Mouse (Mus musculus) retina, adult 2 months (tissue): Measurements from ENCODE around the gene Pde2a.
A peak's percentile ranks its signal among the peaks of the same experiment; 100 is the strongest.

Experiments
- DNase-seq: peaks from one replicate; pipeline ENCODE4 v3.0.0-alpha.2; 2012; ENCODE audit warnings: low read depth, low spot score

Pde2a gene

GRCm38 (mm10) chr7:101421529-101421928, at the start of gene Pde2a:
Gene Pde2a (plus strand): TSS chr7:101421691.
- DNase-seq: no peak

- DNase-seq: no peak
Measured at GRCm38 (mm10) chr7:101373082-101373481, 48.4 kb upstream of the Pde2a start.

GRCm38 (mm10) chr7:101374155-101374554, 47.3 kb upstream of the Pde2a start:
- peak; percentile 60 for DNase-seq

- DNase-seq: no peak
Measured at GRCm38 (mm10) chr7:101376701-101377340, 44.7 kb upstream of the Pde2a start.

- peak; percentile 59 for DNase-seq
Measured at GRCm38 (mm10) chr7:101377741-101378262, 43.7 kb upstream of the Pde2a start.

DNA sequence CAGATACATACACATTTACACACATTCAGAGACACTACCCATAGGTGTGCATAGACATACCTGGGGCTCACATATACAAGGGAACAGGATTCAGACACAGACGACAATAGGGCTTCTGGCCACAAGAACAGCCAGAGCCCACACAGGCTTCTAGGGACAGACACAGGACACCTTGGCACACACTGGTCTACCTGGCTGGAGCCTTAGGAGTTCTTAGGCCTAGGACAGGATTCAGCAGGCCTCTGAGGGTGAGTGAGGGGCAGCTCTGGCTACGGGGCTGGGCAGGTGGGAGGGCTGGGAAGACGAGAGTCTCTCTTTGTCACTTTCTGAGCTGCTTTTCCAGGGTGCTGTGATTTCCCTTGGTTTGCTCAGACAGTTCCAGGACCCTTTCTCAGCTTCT, 43.2 kb upstream of the Pde2a start:
- DNase-seq: no peak

DNA sequence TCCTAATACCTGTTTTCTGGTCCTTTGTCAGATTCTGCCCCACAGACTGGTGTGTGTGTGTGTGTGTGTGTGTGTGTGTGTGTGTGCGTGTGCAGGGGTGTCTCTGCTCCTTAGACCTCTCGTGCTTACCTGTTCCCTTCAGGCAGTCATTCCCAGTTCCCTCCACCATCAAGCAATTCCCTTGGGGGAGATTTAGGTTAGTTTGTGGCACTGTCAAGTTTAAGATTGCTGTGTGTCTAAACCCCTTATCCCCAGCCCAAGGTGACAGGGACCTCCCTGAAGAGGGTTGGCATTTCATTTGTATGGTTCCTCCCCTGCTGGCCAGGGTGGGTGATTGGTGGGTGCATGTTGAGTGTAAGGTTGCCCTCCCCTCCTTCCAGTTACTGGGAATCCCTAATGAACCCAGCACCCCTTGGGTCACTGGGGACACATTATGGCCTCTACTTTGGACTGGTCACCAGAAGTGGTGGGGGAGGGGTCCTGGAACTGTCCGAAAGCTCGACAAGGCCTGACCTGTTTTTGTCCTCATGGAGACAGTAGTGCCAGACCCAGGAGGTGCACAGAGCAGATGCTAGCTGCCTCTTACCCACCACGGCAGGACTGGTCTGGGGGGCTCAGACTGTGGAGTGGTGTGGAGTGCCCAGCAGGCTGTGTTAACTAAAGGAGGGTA, 42.6 kb upstream of the Pde2a start:
- DNase-seq: no peak

DNA sequence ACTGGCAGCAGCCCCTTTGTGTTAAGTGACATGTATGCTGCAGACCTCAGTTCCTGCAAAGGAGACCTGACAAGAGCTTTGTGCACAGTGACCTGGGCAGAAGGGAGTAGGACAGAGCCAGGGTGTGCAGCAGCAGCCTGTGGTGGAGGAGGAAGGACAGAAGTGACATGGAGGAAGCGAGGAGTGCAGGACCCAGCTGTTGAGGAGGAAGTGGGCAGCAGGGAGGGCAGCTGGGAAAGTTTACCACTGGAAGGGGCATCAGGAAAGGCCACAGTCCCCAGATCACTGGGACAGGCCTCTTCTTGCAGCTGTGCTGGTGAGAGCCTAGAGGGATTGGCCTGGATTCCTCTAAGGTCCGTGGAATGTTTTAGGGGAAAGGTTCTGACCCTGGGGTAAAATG, 41.8 kb upstream of the Pde2a start:
- DNase-seq: no peak

- no peak for DNase-seq
Measured at GRCm38 (mm10) chr7:101381512-101381911, 40.0 kb upstream of the Pde2a start.

DNA sequence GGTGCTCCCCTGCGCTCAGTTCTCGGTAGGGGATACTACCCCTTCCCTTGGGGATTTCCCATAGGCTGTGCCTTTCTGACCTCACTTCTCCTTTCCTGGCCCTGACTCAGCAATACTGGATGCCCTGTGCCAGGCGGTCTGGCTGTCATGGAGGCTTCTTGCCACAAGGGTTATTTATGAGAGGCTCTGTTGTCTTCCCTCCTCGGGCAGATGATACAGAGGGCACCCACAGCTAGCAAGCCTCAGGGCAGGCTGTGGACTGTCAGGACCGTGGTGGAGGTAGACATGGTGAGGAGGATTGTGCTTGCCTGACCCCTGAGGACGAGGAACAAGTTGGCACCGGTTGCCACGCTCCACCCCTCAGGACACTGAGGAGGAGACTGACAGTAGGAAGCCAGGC, 39.1 kb upstream of the Pde2a start:
- DNase-seq: no peak

- DNase-seq: no peak
Measured at GRCm38 (mm10) chr7:101383756-101384155, 37.7 kb upstream of the Pde2a start.

- no peak for DNase-seq
Measured at GRCm38 (mm10) chr7:101384931-101385330, 36.6 kb upstream of the Pde2a start.

GRCm38 (mm10) chr7:101385331-101385733, 36.2 kb upstream of the Pde2a start:
- DNase-seq: no peak

DNA sequence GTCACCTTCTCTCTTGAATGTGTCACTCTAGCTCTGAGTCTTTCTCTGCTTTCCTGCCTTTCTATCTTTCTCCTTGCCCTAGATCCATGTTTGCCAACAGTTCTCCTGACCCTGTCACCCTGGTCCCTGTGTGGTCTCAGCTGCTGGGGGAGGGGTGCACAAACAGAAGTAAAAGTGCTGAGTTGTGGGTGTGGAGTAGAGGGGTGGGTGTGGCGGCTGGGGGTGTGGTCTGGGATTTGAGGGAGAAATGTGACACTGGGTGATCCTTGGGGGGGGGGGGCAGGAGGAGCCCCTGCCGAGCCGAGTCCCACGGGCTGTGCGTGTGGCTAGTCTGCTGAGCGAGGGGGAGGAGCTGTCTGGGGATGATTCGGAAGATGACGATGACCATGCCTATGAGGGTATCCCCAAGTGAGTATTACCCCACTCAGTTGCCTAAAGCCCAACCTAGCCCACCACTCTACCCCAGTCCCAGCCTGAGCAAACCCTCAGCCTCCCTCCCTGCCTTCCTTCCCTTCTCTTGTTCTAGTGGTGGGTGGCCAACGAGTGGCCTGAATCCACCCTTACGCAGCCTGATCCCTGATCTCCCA, 35.5 kb upstream of the Pde2a start:
- DNase-seq: no peak

- no peak for DNase-seq
Measured at GRCm38 (mm10) chr7:101389256-101389655, 32.2 kb upstream of the Pde2a start.

DNA sequence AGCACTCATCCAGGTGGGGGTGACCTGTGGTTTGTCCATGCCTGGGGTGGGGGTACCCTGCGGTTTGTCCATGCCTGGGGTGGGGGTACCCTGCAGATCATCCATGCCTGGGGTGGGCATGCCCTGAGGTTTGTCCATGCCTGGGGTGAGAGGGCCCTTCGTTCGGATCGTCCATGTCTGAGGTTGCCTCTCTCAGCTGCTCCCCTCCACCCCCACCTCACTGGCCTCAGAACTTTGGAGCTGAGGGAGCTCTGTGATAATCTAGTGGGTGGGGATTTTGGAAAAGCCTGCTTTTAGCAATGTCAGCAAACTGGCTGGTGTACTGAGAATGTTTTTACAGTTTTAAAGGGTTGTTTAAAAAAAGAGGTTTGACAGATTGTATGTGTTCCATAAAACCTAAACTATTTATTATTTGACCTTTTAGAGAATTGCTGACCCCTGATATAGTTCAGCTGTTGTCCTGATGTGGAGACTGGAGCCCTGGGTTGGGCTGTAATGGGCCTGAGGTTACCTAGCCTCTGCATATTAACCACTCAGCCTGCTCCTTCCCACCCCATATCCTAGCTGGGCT, 29.5 kb upstream of the Pde2a start:
- DNase-seq: no peak

DNA sequence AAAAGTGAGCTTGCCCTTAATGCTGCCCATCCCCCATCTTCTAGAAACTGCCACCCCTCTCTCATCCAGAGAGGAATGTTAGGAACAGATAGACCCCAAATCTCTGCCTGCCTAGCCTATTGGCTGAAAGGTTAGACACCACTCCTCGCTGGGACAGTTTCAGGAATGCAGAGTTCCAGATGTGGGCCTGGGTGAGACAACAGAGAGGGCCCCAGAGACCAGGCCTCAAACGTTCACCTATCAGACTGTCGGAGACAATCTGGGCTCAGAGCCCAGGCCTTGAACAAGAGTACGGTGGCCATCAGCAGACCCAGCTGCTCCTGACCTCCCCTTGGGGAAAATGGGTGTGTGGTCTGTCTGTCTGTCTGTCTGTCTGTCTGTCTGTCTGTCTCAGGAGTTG, 28.5 kb upstream of the Pde2a start:
- no peak for DNase-seq

- no peak for DNase-seq
Measured at GRCm38 (mm10) chr7:101393694-101394504, 27.6 kb upstream of the Pde2a start.

DNA sequence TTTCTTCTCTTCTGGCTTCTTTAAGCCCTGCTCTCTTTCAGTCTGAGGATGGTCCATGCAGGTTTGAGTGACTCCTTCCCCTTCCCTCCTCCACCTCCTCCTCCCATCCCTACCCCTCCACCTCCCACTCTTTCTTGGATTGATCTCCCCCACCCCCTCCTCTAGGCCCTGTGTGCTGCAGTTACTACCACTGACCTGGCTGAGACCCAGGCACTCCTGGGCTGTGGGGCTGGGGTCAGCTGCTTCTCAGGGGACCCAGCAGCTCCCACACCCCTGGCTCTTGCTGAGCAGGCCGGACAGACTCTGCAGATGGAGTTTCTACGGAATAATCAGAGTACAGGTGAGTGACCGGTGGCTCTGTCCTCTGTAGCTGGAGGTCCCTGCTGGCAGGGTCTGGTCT, 26.9 kb upstream of the Pde2a start:
- no peak for DNase-seq

DNA sequence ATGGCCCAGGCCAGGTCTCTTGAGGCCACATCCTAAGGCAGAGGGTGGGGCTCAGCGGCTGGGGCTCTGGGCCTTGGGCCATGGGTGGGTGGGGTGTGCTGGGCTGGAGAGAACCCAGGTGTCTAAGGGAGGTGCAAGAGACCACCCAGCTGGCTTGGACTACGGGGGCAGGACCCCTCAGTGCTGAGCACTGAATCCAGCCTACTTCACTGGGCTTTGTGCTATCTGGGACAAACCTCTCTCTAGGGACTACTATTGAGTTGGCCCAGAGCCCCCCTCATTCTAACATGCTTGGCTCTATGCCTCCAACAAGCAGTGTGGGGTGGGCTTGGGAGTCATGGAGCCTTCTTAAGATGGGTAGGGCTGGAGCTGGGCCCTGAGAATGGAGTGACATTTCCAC, 26.0 kb upstream of the Pde2a start:
- no peak for DNase-seq

GRCm38 (mm10) chr7:101397175-101397574, 24.3 kb upstream of the Pde2a start:
- no peak for DNase-seq

DNA sequence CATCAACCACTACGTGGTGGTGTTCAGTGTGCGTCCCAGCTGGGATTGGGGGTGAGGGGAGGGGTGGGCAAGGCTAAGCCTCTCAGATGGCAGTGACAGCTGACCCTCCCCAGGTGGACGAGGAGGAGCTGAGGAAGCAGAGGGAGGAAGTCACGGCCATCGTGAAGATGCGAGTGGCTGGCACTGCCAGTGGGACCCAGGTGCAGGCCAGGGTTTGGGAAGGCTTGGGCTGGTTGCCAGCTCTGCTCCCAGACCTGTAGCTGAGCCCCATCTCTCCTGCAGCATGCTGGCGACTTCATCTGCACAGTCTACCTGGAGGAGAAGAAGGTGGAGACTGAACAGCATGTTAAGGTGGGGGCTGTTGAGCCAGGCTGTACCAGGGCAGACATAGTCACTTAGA, 20.0 kb upstream of the Pde2a start:
- no peak for DNase-seq
